Mouse (Mus musculus) adrenal gland, postnatal 10 days (tissue): ENCODE data around the gene Cerkl. TPM values are rescaled to one million over a fixed set of nuclear protein-coding genes. Genes with fewer than 3 reads are reported as not detected.

Experiments used
- DNase-seq: peaks from one replicate; pipeline ENCODE4 v3.0.0; 2021; ENCODE audit warnings: mixed read lengths
- total RNA-seq, 2 experiments: library from RNA; stranded (reverse); gene quantifications; 2 replicates each; pipeline ENCODE4 v1.2.3; 2021

Cerkl gene
- total RNA-seq, 2 experiments from 2014 or later = 6.1 to 6.2 TPM

GRCm38 (mm10) chr2:79309454-79310118, 147.0 kb downstream of the Cerkl start:
- peak; percentile 9 for DNase-seq

GRCm38 (mm10) chr2:79307549-79307948, 149.0 kb downstream of the Cerkl start:
- no peak for DNase-seq

- no peak for DNase-seq
Measured at GRCm38 (mm10) chr2:79302398-79302797, 154.2 kb downstream of the Cerkl start.

- DNase-seq = no peak
Measured at GRCm38 (mm10) chr2:79292431-79292830, 164.2 kb downstream of the Cerkl start.

- DNase-seq = no peak
Measured at GRCm38 (mm10) chr2:79291922-79292321, 164.7 kb downstream of the Cerkl start.

GRCm38 (mm10) chr2:79290149-79290548, 166.4 kb downstream of the Cerkl start:
- DNase-seq = no peak

GRCm38 (mm10) chr2:79284206-79284605, 172.4 kb downstream of the Cerkl start:
- DNase-seq = no peak

Other genes with a start within 250 kb of the Cerkl start
- 1 to 10 TPM; 5.3 to 8.5 TPM for gene Itga4, start 201.4 kb downstream of the Cerkl start, total RNA-seq
- under 1 TPM in 1 of 2 experiments, not detected in 1; 0.12 TPM for gene Neurod1, start within 50 bp of the Cerkl start, total RNA-seq
- gene Itprid2, start 178.6 kb upstream of the Cerkl start, total RNA-seq = 10 to 100 TPM; 44.8 to 51.5 TPM